Mouse (Mus musculus) lung, adult 2 months (tissue): Measurements from ENCODE around the gene Phc3.

ENCODE experiments used
- CTCF ChIP-seq: fragments of 200-500 bp; IDR thresholded peaks from 2 replicates; pipeline ENCODE4 v1.5.1; 2011; ENCODE audit warnings: mild to moderate bottlenecking, low read length, control low read depth; ENCODE audit not compliant: insufficient read depth
- POLR2A ChIP-seq: fragments of 200-500 bp; IDR thresholded peaks from 2 replicates; pipeline ENCODE4 v1.6.1; 2011; ENCODE audit warnings: low read depth, mild to moderate bottlenecking, control low read depth, low read length, borderline replicate concordance; ENCODE audit errors: extremely low read depth

GRCm38 (mm10) chr3:30904658-30905057 is 64.6 kb downstream of the Phc3 start:
- TF ChIP-seq CTCF: no peak
- TF ChIP-seq POLR2A: no peak
